Mouse (Mus musculus): ENCODE results near the gene Vat1. TPM values are rescaled to one million over a fixed set of nuclear protein-coding genes. Genes with fewer than 3 reads are reported as not detected.

The Vat1 gene
- polyA plus RNA-seq, 2 experiments: 63.3 to 88.0 TPM

DNA sequence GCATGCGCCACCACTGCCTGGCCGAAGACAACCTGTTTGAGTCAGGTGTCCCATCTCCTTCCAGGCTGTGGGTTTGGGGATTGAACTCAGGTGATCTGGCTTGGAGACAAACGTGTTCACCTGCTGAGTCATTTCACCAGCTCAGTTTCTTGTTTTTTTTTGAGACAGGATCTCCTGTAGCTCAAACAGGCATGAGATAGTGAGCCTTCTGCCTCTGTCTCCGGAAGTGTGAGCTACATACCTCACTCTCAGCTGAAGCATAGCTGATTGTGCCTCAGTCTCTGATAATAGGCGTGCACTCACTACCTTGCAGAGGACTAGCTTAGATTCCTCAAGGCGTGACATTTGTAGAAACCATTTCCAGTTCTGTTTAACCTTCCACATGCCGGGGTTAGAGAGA is 18.8 kb upstream of the Vat1 start:
- no peak overlapping the region for H3K4me3 ChIP-seq (replicated peaks; ENCODE audit: low read length)
- peaks cover 14% of the 10 kb centered on the region for H3K36me3 ChIP-seq (ENCODE audit: control insufficient read depth, insufficient read depth, low read length)
- H3K9ac ChIP-seq (ENCODE audit: low read depth, low read length, severe bottlenecking): no peak overlapping the region
- DNase-seq (ENCODE audit: low spot score) (no peak), ATAC-seq (ENCODE audit: low FRiP score, low read depth) (no peak)
- H3K9me3 ChIP-seq (ENCODE audit: control insufficient read depth, low read length): no peaks in the 10 kb centered on the region
- WGBS: 83% methylated on average over 7 of the region's 7 CpGs
- H3K27ac ChIP-seq (replicated peaks; ENCODE audit: low read depth, low read length): no peak overlapping the region
- no peaks in the 10 kb centered on the region for H3K27me3 ChIP-seq (ENCODE audit: control insufficient read depth, insufficient read depth, low read length)
- no peaks in the 10 kb centered on the region for H3K4me1 ChIP-seq (ENCODE audit: control insufficient read depth, insufficient read depth, low read length)
- H3K4me2 ChIP-seq (replicated peaks; ENCODE audit: low read depth, low read length, severe bottlenecking): no peak overlapping the region
- TF ChIP-seq POLR2A (IDR thresholded peaks at IDR 0.05; ENCODE audit: borderline replicate concordance, extremely low read depth, insufficient read depth, insufficient read length): no peak

DNA sequence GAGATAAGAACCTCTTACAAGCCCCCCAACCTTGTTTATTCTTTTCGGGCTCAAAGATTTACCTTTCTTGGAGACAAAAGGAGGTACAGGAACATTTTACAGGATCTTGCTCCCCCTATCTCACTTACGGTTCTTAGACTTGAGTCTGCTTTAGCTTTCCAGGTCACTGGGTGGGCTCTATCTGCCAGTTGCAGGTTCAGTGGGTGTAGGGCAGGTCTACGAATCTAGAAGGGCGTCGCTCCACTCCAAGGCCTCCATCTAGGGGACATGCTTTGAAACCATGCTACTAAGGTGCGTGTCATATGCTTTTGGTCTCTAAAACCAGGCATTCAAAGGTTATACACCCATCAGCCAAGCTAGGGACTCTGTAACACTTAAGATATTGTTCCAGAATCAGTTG is 18.2 kb upstream of the Vat1 start:
- no peak overlapping the region for H3K27ac ChIP-seq (replicated peaks; ENCODE audit: low read depth, low read length)
- no peak overlapping the region for H3K9ac ChIP-seq (ENCODE audit: low read depth, low read length, severe bottlenecking)
- TF ChIP-seq POLR2A (IDR thresholded peaks at IDR 0.05; ENCODE audit: borderline replicate concordance, extremely low read depth, insufficient read depth, insufficient read length): no peak
- no peak overlapping the region for H3K4me2 ChIP-seq (replicated peaks; ENCODE audit: low read depth, low read length, severe bottlenecking)
- H3K9me3 ChIP-seq (ENCODE audit: control insufficient read depth, low read length): no peaks in the 10 kb centered on the region
- no peaks in the 10 kb centered on the region for H3K4me1 ChIP-seq (ENCODE audit: control insufficient read depth, insufficient read depth, low read length)
- DNase-seq (ENCODE audit: low spot score): no peak
- ATAC-seq (ENCODE audit: low FRiP score, low read depth): no peak
- H3K27me3 ChIP-seq (ENCODE audit: control insufficient read depth, insufficient read depth, low read length): no peaks in the 10 kb centered on the region
- WGBS: 77% methylated on average over 6 of the region's 6 CpGs
- H3K36me3 ChIP-seq (ENCODE audit: control insufficient read depth, insufficient read depth, low read length): peaks cover 14% of the 10 kb centered on the region
- H3K4me3 ChIP-seq (replicated peaks; ENCODE audit: low read length): no peak overlapping the region

DNA sequence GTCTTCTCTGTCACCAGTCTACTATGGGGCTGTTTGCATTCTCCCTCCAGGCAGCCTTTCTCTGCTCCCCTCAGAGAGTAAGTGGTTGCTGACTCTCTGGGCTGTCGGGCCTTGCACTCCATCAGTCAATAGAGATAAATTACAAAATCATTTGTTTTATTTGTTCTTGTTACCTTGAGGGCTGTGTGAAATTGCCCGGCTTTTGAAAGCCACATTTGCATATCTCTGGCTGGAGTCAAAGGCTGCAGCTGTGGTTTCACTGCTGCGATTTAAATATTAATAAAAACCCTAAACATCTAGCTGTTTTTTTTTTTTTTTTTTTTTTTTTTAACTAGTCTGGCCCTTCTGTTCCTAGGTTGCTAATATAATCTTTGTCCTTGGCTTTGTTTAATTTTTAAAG is 17.8 kb upstream of the Vat1 start:
- H3K4me3 ChIP-seq (replicated peaks; ENCODE audit: low read length): no peak overlapping the region
- H3K27ac ChIP-seq (replicated peaks; ENCODE audit: low read depth, low read length): no peak overlapping the region
- no peaks in the 10 kb centered on the region for H3K9me3 ChIP-seq (ENCODE audit: control insufficient read depth, low read length)
- H3K36me3 ChIP-seq (ENCODE audit: control insufficient read depth, insufficient read depth, low read length): peaks cover 10% of the 10 kb centered on the region
- no peaks in the 10 kb centered on the region for H3K4me1 ChIP-seq (ENCODE audit: control insufficient read depth, insufficient read depth, low read length)
- H3K9ac ChIP-seq (ENCODE audit: low read depth, low read length, severe bottlenecking): no peak overlapping the region
- DNase-seq (ENCODE audit: low spot score): no peak
- no peak for TF ChIP-seq POLR2A (IDR thresholded peaks at IDR 0.05; ENCODE audit: borderline replicate concordance, extremely low read depth, insufficient read depth, insufficient read length)
- no peak for ATAC-seq (ENCODE audit: low FRiP score, low read depth)
- no peaks in the 10 kb centered on the region for H3K27me3 ChIP-seq (ENCODE audit: control insufficient read depth, insufficient read depth, low read length)
- H3K4me2 ChIP-seq (replicated peaks; ENCODE audit: low read depth, low read length, severe bottlenecking): no peak overlapping the region
- 50% methylated on average over 3 of the region's 3 CpGs for WGBS

DNA sequence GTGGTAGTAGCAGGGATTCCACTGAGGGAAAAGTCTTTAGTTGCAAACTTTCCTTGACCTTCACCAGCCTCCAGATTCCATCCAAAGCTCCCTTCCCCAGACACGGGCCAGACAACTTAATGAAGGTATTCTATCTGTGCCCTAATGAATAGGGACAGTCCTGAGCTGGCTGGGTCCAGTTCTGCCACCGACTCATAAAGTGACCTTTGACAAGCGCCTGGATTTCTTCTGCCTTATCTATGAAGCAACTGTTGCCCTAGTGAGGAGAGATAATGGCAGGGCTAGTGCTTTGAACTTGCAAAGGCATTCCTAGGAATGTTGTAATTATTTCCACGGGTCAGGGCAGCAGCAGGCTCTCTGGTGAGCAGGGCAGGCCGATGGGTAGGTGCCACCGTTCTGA is 14.9 kb upstream of the Vat1 start:
- Histone ChIP-seq H3K4me2 (replicated peaks; ENCODE audit: low read depth, low read length, severe bottlenecking) (no peak overlapping the region), H3K36me3 (ENCODE audit: control insufficient read depth, insufficient read depth, low read length) (no peaks in the 10 kb centered on the region), H3K4me3 (replicated peaks; ENCODE audit: low read length) (no peak overlapping the region), H3K27ac (replicated peaks; ENCODE audit: low read depth, low read length) (no peak overlapping the region), H3K4me1 (ENCODE audit: control insufficient read depth, insufficient read depth, low read length) (no peaks in the 10 kb centered on the region), H3K27me3 (ENCODE audit: control insufficient read depth, insufficient read depth, low read length) (no peaks in the 10 kb centered on the region), H3K9ac (ENCODE audit: low read depth, low read length, severe bottlenecking) (no peak overlapping the region), H3K9me3 (ENCODE audit: control insufficient read depth, low read length) (no peaks in the 10 kb centered on the region)
- DNase-seq (ENCODE audit: low spot score) (no peak), ATAC-seq (ENCODE audit: low FRiP score, low read depth) (no peak)
- 30% methylated on average over 6 of the region's 6 CpGs for WGBS
- TF ChIP-seq POLR2A (IDR thresholded peaks at IDR 0.05; ENCODE audit: borderline replicate concordance, extremely low read depth, insufficient read depth, insufficient read length): no peak

DNA sequence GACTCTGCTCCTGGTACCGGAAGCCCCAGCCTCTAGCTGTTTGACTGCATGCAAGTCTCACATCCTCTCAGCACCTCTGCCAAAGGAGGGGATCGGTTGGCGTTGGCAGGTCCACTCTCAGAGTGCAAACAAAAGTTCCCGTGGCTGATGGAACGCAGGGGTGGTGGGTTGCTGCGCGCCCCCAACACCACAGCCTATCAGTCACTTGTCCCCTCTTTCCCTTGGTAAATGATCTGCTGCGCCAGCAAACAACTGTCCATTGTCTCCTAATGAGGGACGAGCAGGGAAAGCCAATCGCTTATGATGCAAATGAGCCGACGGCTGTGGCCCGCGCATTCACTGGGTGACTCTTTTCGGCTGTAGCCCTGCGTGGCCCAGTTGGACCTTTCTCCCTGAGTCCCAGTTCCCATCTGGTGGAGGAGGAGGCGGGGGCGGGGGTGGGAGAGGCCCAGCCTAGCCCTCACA is 13.2 kb upstream of the Vat1 start:
- DNase-seq (ENCODE audit: low spot score) (no peak), ATAC-seq (ENCODE audit: low FRiP score, low read depth) (no peak)
- Histone ChIP-seq H3K9ac (ENCODE audit: low read depth, low read length, severe bottlenecking) (0 out of 2 replicates have a peak overlapping the region, but pooled peaks have one; percentile 25), H3K4me2 (replicated peaks; ENCODE audit: low read depth, low read length, severe bottlenecking) (no peak overlapping the region), H3K9me3 (ENCODE audit: control insufficient read depth, low read length) (no peaks in the 10 kb centered on the region), H3K4me3 (replicated peaks; ENCODE audit: low read length) (no peak overlapping the region), H3K4me1 (ENCODE audit: control insufficient read depth, insufficient read depth, low read length) (no peaks in the 10 kb centered on the region), H3K36me3 (ENCODE audit: control insufficient read depth, insufficient read depth, low read length) (no peaks in the 10 kb centered on the region), H3K27ac (replicated peaks; ENCODE audit: low read depth, low read length) (no peak overlapping the region), H3K27me3 (ENCODE audit: control insufficient read depth, insufficient read depth, low read length) (no peaks in the 10 kb centered on the region)
- 17% methylated on average over 18 of the region's 18 CpGs for WGBS
- no peak for TF ChIP-seq POLR2A (IDR thresholded peaks at IDR 0.05; ENCODE audit: borderline replicate concordance, extremely low read depth, insufficient read depth, insufficient read length)

Data from limb, embryonic 14.5 days (tissue).